Mouse (Mus musculus) neural tube, embryonic 12.5 days (tissue): ENCODE measurements around the gene Micall2. TPM values are rescaled to one million over a fixed set of nuclear protein-coding genes. Genes with fewer than 3 reads are reported as not detected.
"Not testable (repeated sequence)": the region's sequence is repeated elsewhere in the genome, so short reads cannot be mapped to it uniquely, and the experiment has no call there.

Source experiments
- ATAC-seq: fragments of 200-750 bp; cut with Nextera tagmentation; 2 replicates; pipeline ENCODE4 v1.8.0; 2017; ENCODE audit warnings: low read depth, mild to moderate bottlenecking, moderate TSS enrichment, moderate library complexity; ENCODE audit not compliant: low FRiP score
- H3K27ac ChIP-seq: fragments of 300-500 bp; sonication (generic); 2 replicates; pipeline ENCODE4 v1.5.1; 2016
- H3K27me3 ChIP-seq: fragments of 300-500 bp; sonication (generic); replicated peaks from 2 replicates; pipeline ENCODE4 v1.6.1; 2016; ENCODE audit warnings: mild to moderate bottlenecking
- H3K36me3 ChIP-seq: fragments of 300-500 bp; sonication (generic); 2 replicates; pipeline ENCODE4 v1.6.1; 2016; ENCODE audit warnings: mild to moderate bottlenecking
- H3K4me1 ChIP-seq: fragments of 300-500 bp; sonication (generic); 2 replicates; pipeline ENCODE4 v1.6.1; 2016
- H3K4me2 ChIP-seq: fragments of 300-500 bp; sonication (generic); replicated peaks from 2 replicates; pipeline ENCODE4 v1.6.1; 2016; ENCODE audit warnings: mild to moderate bottlenecking
- H3K4me3 ChIP-seq: fragments of 300-500 bp; sonication (generic); 2 replicates; pipeline ENCODE4 v1.5.1; 2016
- H3K9ac ChIP-seq: fragments of 300-500 bp; sonication (generic); 2 replicates; pipeline ENCODE4 v1.6.1; 2016; ENCODE audit warnings: mild to moderate bottlenecking
- H3K9me3 ChIP-seq: fragments of 300-500 bp; sonication (generic); 2 replicates; pipeline ENCODE4 v1.6.1; 2016; ENCODE audit warnings: mild to moderate bottlenecking
- WGBS: fragments of 180-500 bp; shearing (Covaris S2); methylation state at CpG from one replicate; pipeline ENCODE4 v1.1.7; 2016; 5-methylcytosine and 5-hydroxymethylcytosine counted together
- polyA plus RNA-seq: library from polyadenylated mRNA; unstranded; fragments of >200 nt; fragmentation: Nextera tagmentation; extraction: Ambion mirVana; gene quantifications from 2 replicates; pipeline ENCODE4 v1.2.1, GENCODE M21; 2016

Gene Micall2
- polyA plus RNA-seq, 1 experiment from 2014 or later, result 7.8 TPM

DNA sequence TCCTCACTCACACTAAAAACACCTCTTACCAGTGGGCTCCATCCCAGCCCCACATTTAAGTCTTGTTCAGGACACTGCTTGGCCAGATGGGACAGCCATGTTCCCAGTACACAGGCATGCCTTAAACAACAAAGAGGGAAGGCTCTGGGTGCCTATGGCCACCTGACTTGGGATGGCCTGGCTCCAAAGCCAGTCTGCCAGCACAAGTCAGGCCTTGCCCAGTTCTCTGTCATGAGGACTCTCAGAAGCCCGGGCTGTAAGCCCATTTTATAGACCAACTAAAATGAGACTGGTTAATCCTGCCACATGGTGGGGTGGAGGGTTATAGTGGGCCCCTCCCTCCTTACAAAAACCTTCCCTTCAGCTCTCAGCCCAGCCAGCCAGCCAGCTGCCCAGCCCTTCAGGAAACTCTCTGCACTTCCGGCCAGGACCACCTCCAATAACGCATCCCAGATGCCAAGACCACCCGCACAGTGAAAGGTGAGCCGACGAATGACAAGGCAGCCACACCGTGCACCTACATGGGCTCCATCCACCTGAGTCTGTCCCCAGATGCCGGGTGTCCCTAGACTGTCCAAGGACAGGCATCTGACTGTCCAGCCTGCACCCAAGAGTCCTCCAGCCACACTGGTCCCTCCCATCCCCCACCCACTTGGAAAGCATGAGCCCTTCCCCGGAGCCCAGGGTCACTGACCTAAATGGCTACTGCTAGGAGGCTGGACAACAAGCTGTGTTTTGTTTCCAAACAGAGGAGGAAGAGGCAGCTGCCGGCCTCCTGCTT is 11.6 kb downstream of the Micall2 start:
- no peaks in the 10 kb centered on the region for H3K27me3 ChIP-seq

DNA sequence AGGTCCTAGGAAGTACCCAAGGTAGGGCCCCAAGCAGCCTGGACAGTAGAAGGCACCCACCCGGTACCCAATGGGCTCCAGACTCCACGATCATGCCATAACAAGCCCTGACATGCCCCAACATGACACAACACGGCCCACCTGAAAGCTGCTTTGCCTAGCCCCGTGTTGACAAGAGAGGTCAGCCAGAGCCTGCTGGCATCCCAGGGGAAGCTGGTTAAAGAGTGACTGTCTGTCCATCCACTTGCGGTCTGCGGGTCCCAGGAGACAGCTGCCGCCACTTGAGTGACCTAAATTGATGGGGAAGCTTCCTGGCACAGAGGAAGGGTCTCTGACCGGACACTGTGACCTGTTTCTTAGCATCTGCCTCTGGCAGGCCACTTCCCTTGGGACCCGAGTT is 13.0 kb downstream of the Micall2 start:
- no peak overlapping the region for H3K27ac ChIP-seq
- ATAC-seq, result no peak
- no peak overlapping the region for H3K4me3 ChIP-seq
- H3K36me3 ChIP-seq, result no peaks in the 10 kb centered on the region
- peaks cover 10% of the 10 kb centered on the region for H3K4me1 ChIP-seq
- H3K27me3 ChIP-seq, result no peaks in the 10 kb centered on the region
- H3K9ac ChIP-seq, result no peak overlapping the region
- H3K4me2 ChIP-seq, result no peak overlapping the region
- WGBS, result 76% methylated on average over 9 of the region's 9 CpGs
- no peaks in the 10 kb centered on the region for H3K9me3 ChIP-seq

More for the DNA sequence above, 11.6 kb downstream of the Micall2 start:
- no peak for ATAC-seq
- 62% methylated on average over 10 of the region's 10 CpGs for WGBS
- H3K4me3 ChIP-seq, result no peak overlapping the region
- H3K9me3 ChIP-seq, result no peaks in the 10 kb centered on the region
- no peak overlapping the region for H3K27ac ChIP-seq
- H3K9ac ChIP-seq, result no peak overlapping the region
- no peak overlapping the region for H3K4me2 ChIP-seq
- H3K36me3 ChIP-seq, result no peaks in the 10 kb centered on the region
- peaks cover 10% of the 10 kb centered on the region for H3K4me1 ChIP-seq

DNA sequence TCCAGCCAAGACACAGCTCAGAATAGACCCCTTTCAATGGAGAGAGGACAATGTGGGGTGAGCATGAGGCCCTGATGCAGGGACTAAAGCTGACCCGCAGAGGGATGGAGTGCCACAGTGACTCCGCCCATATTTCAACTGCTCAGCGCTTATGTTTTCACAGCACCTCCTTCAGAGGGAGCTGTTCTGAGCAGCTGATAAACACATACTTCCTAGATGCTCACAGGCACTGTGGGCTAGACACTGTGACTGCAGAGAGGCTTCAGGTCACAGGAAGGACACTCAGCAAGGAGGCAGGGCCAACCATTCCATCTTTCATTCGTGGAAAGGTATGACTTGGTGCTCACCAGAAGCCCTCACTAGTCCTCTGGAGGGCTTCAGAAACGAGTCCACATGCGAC is 13.4 kb downstream of the Micall2 start:
- WGBS, result 65% methylated on average over 6 of the region's 6 CpGs
- no peak for ATAC-seq

DNA sequence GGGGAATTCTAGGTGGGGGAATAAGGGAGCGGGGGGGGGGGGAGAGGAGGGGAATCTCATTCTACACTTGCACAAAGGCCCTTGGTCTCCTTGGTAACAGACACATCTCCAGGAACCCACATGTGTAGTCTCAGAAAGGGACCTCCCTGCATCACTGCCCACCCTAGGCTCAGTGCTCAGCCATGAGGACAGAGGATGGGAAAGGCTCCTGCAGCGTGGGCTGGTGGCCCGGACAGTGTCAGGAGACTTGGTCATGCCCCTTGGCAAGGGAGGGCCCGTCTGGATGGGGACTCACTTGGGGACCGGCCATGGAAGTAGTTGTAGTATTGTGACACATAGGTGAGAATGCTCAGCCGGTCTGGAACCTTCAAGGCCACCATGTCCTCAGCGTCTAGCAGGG is 17.2 kb downstream of the Micall2 start:
- H3K4me1 ChIP-seq, result no peaks in the 10 kb centered on the region
- ATAC-seq, result no peak
- H3K27me3 ChIP-seq, result no peaks in the 10 kb centered on the region
- H3K4me2 ChIP-seq, result no peak overlapping the region
- 70% methylated on average over 7 of the region's 7 CpGs for WGBS
- H3K27ac ChIP-seq, result no peak overlapping the region
- H3K9ac ChIP-seq, result no peak overlapping the region
- H3K4me3 ChIP-seq, result no peak overlapping the region
- no peaks in the 10 kb centered on the region for H3K9me3 ChIP-seq
- 0 out of 2 replicates have a peak, but pooled peaks cover 2% of the 10 kb centered on the region for H3K36me3 ChIP-seq

More for the DNA sequence above, 13.4 kb downstream of the Micall2 start:
- H3K4me1 ChIP-seq, result peaks cover 10% of the 10 kb centered on the region
- H3K4me3 ChIP-seq, result no peak overlapping the region
- H3K9ac ChIP-seq, result no peak overlapping the region
- no peak overlapping the region for H3K4me2 ChIP-seq
- no peak overlapping the region for H3K27ac ChIP-seq
- no peaks in the 10 kb centered on the region for H3K36me3 ChIP-seq
- no peaks in the 10 kb centered on the region for H3K27me3 ChIP-seq
- no peaks in the 10 kb centered on the region for H3K9me3 ChIP-seq

DNA sequence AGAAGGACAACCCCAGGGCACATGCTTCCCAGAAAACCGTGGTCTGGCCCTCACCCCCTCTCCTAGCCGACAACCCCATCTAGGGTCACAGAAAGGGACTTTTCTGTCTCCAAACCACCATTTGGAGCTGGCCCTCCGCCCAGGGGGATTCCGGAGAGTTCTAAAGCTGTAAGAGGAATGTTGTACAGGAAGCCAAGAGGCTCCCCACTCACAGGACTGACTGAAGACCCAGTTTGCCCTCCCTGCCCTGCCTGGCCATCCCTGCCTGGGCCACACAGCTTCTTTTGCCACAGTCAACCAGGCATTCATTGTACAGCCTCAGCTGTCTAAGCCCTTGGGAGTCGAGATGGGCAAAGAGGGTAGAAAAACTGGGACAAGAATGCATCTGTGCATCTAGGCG is 17.6 kb downstream of the Micall2 start:
- no peak for ATAC-seq
- H3K27ac ChIP-seq, result no peak overlapping the region

DNA sequence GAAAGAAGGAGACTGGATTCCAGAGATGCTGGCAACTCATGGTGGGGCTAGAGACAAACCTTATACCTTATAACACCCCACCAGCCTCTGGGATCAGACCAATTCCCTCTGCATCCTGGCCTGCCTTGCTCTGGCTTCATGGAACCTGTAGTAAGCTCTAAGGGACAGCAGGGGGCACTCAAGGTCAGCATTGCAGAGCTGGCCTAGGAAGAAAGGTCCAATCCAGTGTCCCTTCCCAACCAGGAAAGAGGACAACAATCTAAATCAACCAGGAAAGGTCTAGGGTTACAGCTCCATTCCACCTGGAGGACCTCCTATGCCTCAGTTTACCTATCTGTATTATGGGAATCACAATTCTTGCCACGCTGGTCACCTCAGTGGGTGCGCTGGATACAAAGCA is 18.4 kb downstream of the Micall2 start:
- no peaks in the 10 kb centered on the region for H3K27me3 ChIP-seq
- WGBS, result 91% methylated on average over 2 of the region's 2 CpGs
- H3K27ac ChIP-seq, result no peak overlapping the region
- no peak overlapping the region for H3K4me2 ChIP-seq
- ATAC-seq, result no peak
- no peaks in the 10 kb centered on the region for H3K9me3 ChIP-seq
- no peak overlapping the region for H3K4me3 ChIP-seq
- H3K4me1 ChIP-seq, result no peaks in the 10 kb centered on the region
- no peak overlapping the region for H3K9ac ChIP-seq
- 0 out of 2 replicates have a peak, but pooled peaks cover 2% of the 10 kb centered on the region for H3K36me3 ChIP-seq

More for the DNA sequence above, 17.6 kb downstream of the Micall2 start:
- Histone ChIP-seq H3K9ac (no peak overlapping the region), H3K36me3 (0 out of 2 replicates have a peak, but pooled peaks cover 2% of the 10 kb centered on the region), H3K4me3 (no peak overlapping the region), H3K9me3 (no peaks in the 10 kb centered on the region), H3K27me3 (no peaks in the 10 kb centered on the region), H3K4me2 (no peak overlapping the region), H3K4me1 (no peaks in the 10 kb centered on the region)
- 68% methylated on average over 6 of the region's 6 CpGs for WGBS

DNA sequence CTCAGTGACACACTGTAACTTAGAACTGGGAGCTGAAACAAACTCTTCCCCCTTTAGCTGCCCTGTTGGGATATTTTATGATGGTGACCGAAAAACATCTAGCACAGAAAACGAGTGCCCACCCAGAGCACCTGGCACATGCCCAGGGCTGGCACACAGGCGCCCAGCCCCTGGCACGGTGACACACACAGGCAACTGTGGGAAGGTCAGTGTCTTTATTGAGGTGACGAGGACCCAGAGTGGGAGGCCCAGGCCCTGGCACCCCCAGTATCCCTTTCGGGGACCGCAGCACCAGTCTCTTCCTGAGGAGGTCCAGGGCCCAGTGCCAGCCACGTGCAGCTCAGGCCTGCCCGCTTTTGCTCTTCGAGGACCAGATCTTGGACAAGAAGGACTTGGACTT is 29.6 kb downstream of the Micall2 start:
- Histone ChIP-seq H3K36me3 (peaks cover 35% of the 10 kb centered on the region), H3K27ac (no peak overlapping the region), H3K27me3 (no peaks in the 10 kb centered on the region; the same call in 1 of the 2 replicates), H3K9ac (no peak overlapping the region), H3K4me2 (no peak overlapping the region), H3K9me3 (no peaks in the 10 kb centered on the region), H3K4me3 (no peak overlapping the region), H3K4me1 (no peaks in the 10 kb centered on the region)
- ATAC-seq, result no peak
- 93% methylated on average over 10 of the region's 10 CpGs for WGBS

DNA sequence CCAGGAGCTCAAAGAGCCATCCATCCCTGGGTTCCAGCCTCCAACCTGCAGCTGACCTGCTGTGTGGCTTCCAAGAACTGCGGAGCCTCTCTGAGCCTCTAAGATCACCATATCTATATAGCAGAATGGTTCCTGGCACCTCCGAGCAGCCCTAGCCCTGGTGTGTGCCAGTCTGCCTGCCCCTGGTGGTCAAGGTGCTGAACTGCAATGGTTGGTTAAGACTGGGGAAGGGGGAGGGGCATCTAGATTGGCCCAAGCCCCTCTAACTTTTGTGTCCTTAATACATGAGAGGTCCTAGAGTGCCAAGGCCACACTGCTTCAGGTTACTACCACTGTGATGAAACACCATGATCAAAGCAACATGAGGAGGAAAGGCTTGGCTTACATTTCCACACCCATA is 33.2 kb downstream of the Micall2 start:
- H3K27ac ChIP-seq, result no peak overlapping the region
- H3K9ac ChIP-seq, result no peak overlapping the region
- ATAC-seq, result no peak
- H3K4me1 ChIP-seq, result no peaks in the 10 kb centered on the region
- H3K4me3 ChIP-seq, result no peak overlapping the region
- H3K4me2 ChIP-seq, result no peak overlapping the region
- no peaks in the 10 kb centered on the region for H3K9me3 ChIP-seq
- peaks cover 13% of the 10 kb centered on the region for H3K36me3 ChIP-seq
- WGBS, result 59% methylated on average over 2 of the region's 2 CpGs
- H3K27me3 ChIP-seq, result no peaks in the 10 kb centered on the region; the same call in 1 of the 2 replicates

DNA sequence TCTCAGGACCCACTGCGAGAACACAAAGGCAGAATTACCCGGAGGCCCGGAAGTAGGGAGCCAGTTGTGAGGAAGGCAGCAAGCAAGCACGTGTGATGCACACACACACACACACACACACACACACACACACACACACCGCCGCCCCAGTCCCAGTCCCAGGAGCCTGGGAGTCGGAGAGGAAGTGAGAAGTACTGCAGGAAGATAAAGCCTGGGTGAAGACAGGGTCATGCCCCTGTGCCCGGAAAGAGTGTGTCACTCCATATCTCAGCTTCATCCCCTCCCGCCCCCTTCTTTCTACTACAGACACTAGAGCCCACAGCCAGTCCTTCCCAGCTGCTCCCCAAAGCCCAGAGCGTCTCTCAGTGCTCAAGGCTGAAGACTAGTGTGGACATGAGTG is 33.9 kb downstream of the Micall2 start:
- Histone ChIP-seq H3K4me1 (no peaks in the 10 kb centered on the region), H3K9ac (no peak overlapping the region), H3K4me2 (no peak overlapping the region), H3K27ac (no peak overlapping the region), H3K4me3 (no peak overlapping the region), H3K36me3 (peaks cover 13% of the 10 kb centered on the region), H3K9me3 (no peaks in the 10 kb centered on the region), H3K27me3 (no peaks in the 10 kb centered on the region; the same call in 1 of the 2 replicates)
- ATAC-seq, result no peak
- WGBS, result 75% methylated on average over 10 of the region's 10 CpGs

DNA sequence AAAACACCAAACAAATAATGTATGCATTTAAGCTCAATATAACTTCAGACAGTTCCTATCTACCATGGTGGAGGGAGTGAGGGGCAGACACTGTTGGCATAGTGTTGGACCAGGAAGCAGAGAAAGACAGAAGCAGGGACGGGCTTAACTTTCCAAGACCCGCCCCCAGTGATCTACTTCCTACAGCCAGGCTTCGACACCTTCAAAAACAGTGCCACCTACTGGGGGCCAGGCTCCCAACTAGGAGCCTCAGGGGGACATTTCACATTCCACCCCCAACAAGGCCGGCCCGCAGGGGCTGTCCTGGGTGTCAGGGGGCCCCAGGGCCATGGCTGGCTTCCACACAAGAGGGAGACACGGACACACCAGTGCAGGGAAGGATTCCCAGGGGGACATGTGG is 39.2 kb downstream of the Micall2 start:
- Histone ChIP-seq H3K27ac (no peak overlapping the region), H3K4me2 (no peak overlapping the region), H3K27me3 (peaks cover 3% of the 10 kb centered on the region), H3K9ac (no peak overlapping the region), H3K4me3 (no peak overlapping the region), H3K36me3 (no peaks in the 10 kb centered on the region), H3K9me3 (no peaks in the 10 kb centered on the region), H3K4me1 (no peaks in the 10 kb centered on the region)
- no peak for ATAC-seq
- WGBS, result 83% methylated on average over 6 of the region's 6 CpGs

DNA sequence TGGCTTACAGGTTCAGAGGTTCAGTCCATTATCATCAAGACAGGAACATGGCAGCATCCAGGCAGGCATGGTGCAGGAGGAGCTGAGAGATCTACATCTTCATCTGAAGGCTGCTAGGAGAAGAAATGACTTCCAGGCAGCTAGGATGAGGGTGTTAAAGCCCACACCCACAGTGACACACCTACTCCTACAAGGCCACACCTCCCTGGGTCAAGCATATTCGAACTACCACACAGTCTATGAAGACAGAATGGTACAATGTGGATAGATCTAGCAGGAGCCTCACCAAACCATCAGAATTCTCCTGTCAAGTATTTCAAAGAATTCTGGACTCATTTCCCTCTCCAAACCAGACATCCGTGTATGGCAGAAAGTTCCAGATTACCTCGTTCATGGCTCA is 40.3 kb downstream of the Micall2 start:
- ATAC-seq, H3K4me2 ChIP-seq, H3K36me3 ChIP-seq, H3K27ac ChIP-seq, H3K27me3 ChIP-seq, H3K9me3 ChIP-seq, H3K4me1 ChIP-seq, H3K4me3 ChIP-seq, H3K9ac ChIP-seq: not testable (repeated sequence)
- 64% methylated on average over 3 of the region's 3 CpGs for WGBS

DNA sequence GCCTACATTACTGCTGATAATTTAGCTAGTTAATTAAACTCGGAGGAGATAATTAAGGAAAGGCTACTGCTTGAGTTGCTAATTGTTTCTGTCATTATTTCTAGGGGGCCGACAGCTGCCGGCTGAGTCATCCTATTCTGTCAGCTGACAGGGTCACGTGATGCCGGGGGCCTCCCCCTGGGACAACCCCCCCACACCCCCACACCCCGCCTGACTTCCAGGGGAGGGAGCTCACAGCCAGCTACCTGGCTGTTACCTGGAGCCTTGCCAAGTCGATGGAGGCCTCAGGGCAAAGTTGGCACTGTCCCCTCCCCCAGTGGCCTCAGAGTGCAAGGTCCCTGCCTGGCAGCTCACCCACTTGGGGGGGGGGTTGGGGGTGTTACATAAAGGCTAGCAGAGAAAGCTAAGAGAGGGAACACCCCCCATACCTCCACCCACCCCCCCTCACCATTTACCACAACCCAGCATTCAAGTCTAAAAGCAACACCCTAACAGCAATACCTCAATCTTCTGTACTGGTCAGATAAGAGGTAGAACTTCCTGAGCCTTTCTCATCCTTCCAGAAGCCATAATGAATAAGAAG is 41.1 kb downstream of the Micall2 start:
- Histone ChIP-seq H3K4me2 (0 out of 2 replicates have a peak overlapping the region, but pooled peaks have one; percentile 35), H3K9ac (no peak overlapping the region), H3K9me3 (no peaks in the 10 kb centered on the region), H3K4me3 (no peak overlapping the region), H3K27ac (no peak overlapping the region), H3K4me1 (no peaks in the 10 kb centered on the region), H3K27me3 (peaks cover 3% of the 10 kb centered on the region; the same call in 1 of the 2 replicates), H3K36me3 (no peaks in the 10 kb centered on the region)
- 32% methylated on average over 7 of the region's 7 CpGs for WGBS
- no peak for ATAC-seq
